Mouse (Mus musculus) kidney, adult 18-20 months (tissue): ENCODE results near the gene Rnf146.
"Not testable (repeated sequence)": the region's sequence is repeated elsewhere in the genome, so short reads cannot be mapped to it uniquely, and the experiment has no call there.

Experiments used
- DNase-seq: peaks from one replicate; pipeline ENCODE4 v3.0.0; 2021

The Rnf146 gene

GRCm38 (mm10) chr10:29362197-29362900 is at the start of gene Rnf146:
TSS of gene Rnf146 (minus strand) at chr10:29362442.
- no peak for DNase-seq

GRCm38 (mm10) chr10:29402656-29403268 is 40.5 kb upstream of the Rnf146 start:
- DNase-seq = no peak

- not testable (repeated sequence) for DNase-seq
These were observed 32.6 kb upstream of the Rnf146 start for GRCm38 (mm10) chr10:29394890-29395289.

GRCm38 (mm10) chr10:29381558-29381957 is 19.3 kb upstream of the Rnf146 start:
- no peak for DNase-seq

- no peak for DNase-seq
These were observed 11.8 kb upstream of the Rnf146 start for GRCm38 (mm10) chr10:29374065-29374464.

GRCm38 (mm10) chr10:29361464-29362196 is 612 bp downstream of the Rnf146 start:
- peak; percentile 93 for DNase-seq

GRCm38 (mm10) chr10:29361095-29361463 is 1.2 kb downstream of the Rnf146 start:
- no peak for DNase-seq

- DNase-seq = no peak
These were observed 8.1 kb downstream of the Rnf146 start for GRCm38 (mm10) chr10:29354183-29354582.

GRCm38 (mm10) chr10:29352575-29352974 is 9.7 kb downstream of the Rnf146 start:
- DNase-seq = no peak

GRCm38 (mm10) chr10:29351420-29351819 is 10.8 kb downstream of the Rnf146 start:
- no peak for DNase-seq

GRCm38 (mm10) chr10:29346638-29347037 is 15.6 kb downstream of the Rnf146 start:
- no peak for DNase-seq

GRCm38 (mm10) chr10:29344232-29344631 is 18.0 kb downstream of the Rnf146 start:
- DNase-seq = no peak

GRCm38 (mm10) chr10:29338355-29339056 is 23.7 kb downstream of the Rnf146 start:
- peak; percentile 69 for DNase-seq

GRCm38 (mm10) chr10:29333836-29334235 is 28.4 kb downstream of the Rnf146 start:
- no peak for DNase-seq

- DNase-seq = no peak
These were observed 37.4 kb downstream of the Rnf146 start for GRCm38 (mm10) chr10:29324817-29325216.

GRCm38 (mm10) chr10:29313905-29314304 is 48.3 kb downstream of the Rnf146 start:
- no peak for DNase-seq

GRCm38 (mm10) chr10:29313064-29313638 is 49.1 kb downstream of the Rnf146 start, which contains the start of gene Echdc1:
TSS of gene Echdc1 (plus strand) at chr10:29313166.
- peak; percentile 89 for DNase-seq

- DNase-seq = no peak
These were observed 50.6 kb downstream of the Rnf146 start for GRCm38 (mm10) chr10:29311480-29312219.

- DNase-seq = no peak
These were observed 60.0 kb downstream of the Rnf146 start for GRCm38 (mm10) chr10:29302230-29302629.
